Mouse (Mus musculus) forebrain, postnatal 0 days (tissue): ENCODE results near the gene Kctd7. TPM values are rescaled to one million over a fixed set of nuclear protein-coding genes. Genes with fewer than 3 reads are reported as not detected.

ENCODE experiments used
- ATAC-seq: fragments of 200-750 bp; cut with Nextera tagmentation; 2 replicates; pipeline ENCODE4 v1.8.0; 2017; ENCODE audit warnings: mild to moderate bottlenecking, moderate library complexity
- DNase-seq: peaks from one replicate; pipeline ENCODE4 v3.0.0-alpha.2; 2015
- H3K27ac ChIP-seq: fragments of 300-500 bp; sonication (generic); 2 replicates; pipeline ENCODE4 v1.5.1; 2014; ENCODE audit warnings: low read depth, mild to moderate bottlenecking, antibody characterized with exemption, low read length, moderate library complexity, mixed read lengths
- H3K27me3 ChIP-seq: fragments of 300-500 bp; sonication (generic); 2 replicates; pipeline ENCODE4 v1.6.1; 2014; ENCODE audit warnings: mild to moderate bottlenecking, low read length, mixed read lengths; ENCODE audit not compliant: insufficient read depth
- H3K36me3 ChIP-seq: fragments of 300-500 bp; sonication (generic); 2 replicates; pipeline ENCODE4 v1.6.1; 2014; ENCODE audit warnings: mild to moderate bottlenecking, moderate library complexity; ENCODE audit not compliant: insufficient read depth
- H3K4me1 ChIP-seq: fragments of 300-500 bp; sonication (generic); 2 replicates; pipeline ENCODE4 v1.6.1; 2014; ENCODE audit warnings: antibody characterized with exemption; ENCODE audit not compliant: insufficient read depth
- H3K4me2 ChIP-seq: fragments of 300-500 bp; sonication (generic); 2 replicates; pipeline ENCODE4 v1.6.1; 2014; ENCODE audit warnings: low read depth, mild to moderate bottlenecking, moderate library complexity
- H3K4me3 ChIP-seq: fragments of 300-500 bp; sonication (generic); 2 replicates; pipeline ENCODE4 v1.5.1; 2014; ENCODE audit warnings: low read depth, low read length, mixed read lengths
- H3K9ac ChIP-seq: fragments of 300-500 bp; sonication (generic); 2 replicates; pipeline ENCODE4 v1.6.1; 2014; ENCODE audit warnings: mild to moderate bottlenecking
- H3K9me3 ChIP-seq: fragments of 300-500 bp; sonication (generic); 2 replicates; pipeline ENCODE4 v1.6.1; 2016; ENCODE audit warnings: low read length
- CTCF ChIP-seq: sonication (generic); IDR thresholded peaks from 2 replicates; pipeline ENCODE4 v1.5.1; 2016; ENCODE audit warnings: antibody characterized with exemption, control low read depth, low read depth
- WGBS: fragments of 180-500 bp; shearing (Covaris S2); extraction: QIAGEN DNeasy Blood & Tissue Kit; methylation state at CpG from one replicate; pipeline ENCODE4 v1.1.7; 2014; 5-methylcytosine and 5-hydroxymethylcytosine counted together
- polyA plus RNA-seq: library from polyadenylated mRNA; unstranded; fragments of >200 nt; fragmentation: Nextera tagmentation; extraction: Ambion mirVana; gene quantifications from 2 replicates; pipeline ENCODE4 v1.2.1, GENCODE M21; 2015
- total RNA-seq: library from RNA; depleted of rRNA; stranded (reverse); fragments of >200 nt; gene quantifications from 2 replicates; pipeline ENCODE4 v1.2.3, GENCODE M21; 2014

Kctd7 gene
- total and polyA plus RNA-seq, 2 experiments from 2014 or later: 10.7 to 22.4 TPM

DNA sequence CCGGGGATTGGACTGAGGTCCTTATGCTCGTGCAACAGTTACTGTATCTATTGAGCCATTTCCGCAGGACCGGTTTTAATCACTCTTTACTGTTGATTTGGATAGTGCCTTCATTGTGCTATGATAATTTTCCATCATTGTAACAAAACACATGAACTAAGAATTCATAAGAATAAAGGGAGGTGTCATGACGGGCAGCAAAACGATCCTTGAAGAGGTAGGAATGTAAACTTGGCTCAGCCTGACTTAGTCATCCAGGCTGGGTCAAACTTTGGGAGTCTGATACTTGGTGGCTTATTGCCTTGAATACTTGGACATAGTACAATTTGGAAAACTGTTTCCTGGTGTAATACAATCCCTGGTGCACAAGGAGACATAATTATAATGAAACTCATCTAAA is 40.7 kb downstream of the Kctd7 start:
- Histone ChIP-seq H3K9me3 (no peaks in the 10 kb centered on the region), H3K36me3 (peaks cover 16% of the 10 kb centered on the region; the same call in 1 of the 2 replicates), H3K4me3 (no peak overlapping the region), H3K27ac (no peak overlapping the region), H3K9ac (no peak overlapping the region), H3K4me1 (no peaks in the 10 kb centered on the region), H3K4me2 (no peak overlapping the region), H3K27me3 (no peaks in the 10 kb centered on the region)
- 89% methylated on average over 6 of the region's 6 CpGs for WGBS
- TF ChIP-seq CTCF: no peak
- no peak for DNase-seq
- no peak for ATAC-seq

DNA sequence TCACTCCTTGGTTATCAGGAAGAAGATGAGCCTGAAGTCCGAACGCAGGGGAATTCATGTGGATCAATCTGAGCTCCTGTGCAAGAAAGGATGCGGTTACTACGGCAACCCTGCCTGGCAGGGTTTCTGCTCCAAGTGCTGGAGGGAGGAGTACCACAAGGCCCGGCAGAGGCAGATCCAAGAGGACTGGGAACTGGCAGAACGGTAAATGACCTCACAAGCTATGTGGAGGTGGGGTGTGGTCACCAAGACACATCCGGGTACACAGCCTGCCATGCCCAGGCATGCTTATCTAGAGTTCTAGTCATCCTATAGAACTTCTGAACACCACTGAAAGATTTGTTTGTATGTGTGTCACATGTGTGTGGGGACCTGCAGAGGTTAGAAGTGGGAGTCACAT is 42.7 kb downstream of the Kctd7 start:
- ATAC-seq (no peak), DNase-seq (peak; percentile 15)
- Histone ChIP-seq H3K4me3 (no peak overlapping the region), H3K9ac (no peak overlapping the region), H3K4me1 (no peaks in the 10 kb centered on the region), H3K4me2 (no peak overlapping the region), H3K9me3 (no peaks in the 10 kb centered on the region), H3K27me3 (no peaks in the 10 kb centered on the region), H3K27ac (no peak overlapping the region), H3K36me3 (peaks cover 31% of the 10 kb centered on the region)
- WGBS: 19% methylated on average over 7 of the region's 7 CpGs
- TF ChIP-seq CTCF: no peak

DNA sequence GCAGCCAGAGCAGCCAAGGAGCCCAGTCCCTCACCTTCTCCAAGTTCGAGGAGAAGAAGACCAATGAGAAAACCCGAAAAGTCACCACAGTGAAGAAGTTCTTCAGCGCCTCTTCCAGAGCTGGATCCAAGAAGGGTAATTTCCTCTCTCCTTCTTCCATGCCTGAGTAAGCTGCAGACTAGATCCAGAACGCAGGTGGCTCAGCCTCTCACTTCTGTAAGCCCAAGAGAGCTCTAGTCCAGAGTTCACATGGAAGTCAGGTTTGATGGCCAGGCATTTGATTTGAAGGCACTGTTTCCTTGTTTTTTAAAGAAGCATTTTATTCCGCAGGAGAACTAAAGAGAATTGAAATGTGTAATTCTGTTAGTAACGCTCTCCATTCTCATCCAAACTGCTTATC is 46.2 kb downstream of the Kctd7 start:
- no peak overlapping the region for H3K4me3 ChIP-seq
- H3K9ac ChIP-seq: no peak overlapping the region
- 93% methylated on average over 6 of the region's 6 CpGs for WGBS
- no peak for TF ChIP-seq CTCF
- peaks cover 36% of the 10 kb centered on the region for H3K36me3 ChIP-seq
- DNase-seq (no peak), ATAC-seq (no peak)
- H3K4me1 ChIP-seq: no peaks in the 10 kb centered on the region
- no peaks in the 10 kb centered on the region for H3K9me3 ChIP-seq
- no peaks in the 10 kb centered on the region for H3K27me3 ChIP-seq
- no peak overlapping the region for H3K4me2 ChIP-seq
- H3K27ac ChIP-seq: no peak overlapping the region

DNA sequence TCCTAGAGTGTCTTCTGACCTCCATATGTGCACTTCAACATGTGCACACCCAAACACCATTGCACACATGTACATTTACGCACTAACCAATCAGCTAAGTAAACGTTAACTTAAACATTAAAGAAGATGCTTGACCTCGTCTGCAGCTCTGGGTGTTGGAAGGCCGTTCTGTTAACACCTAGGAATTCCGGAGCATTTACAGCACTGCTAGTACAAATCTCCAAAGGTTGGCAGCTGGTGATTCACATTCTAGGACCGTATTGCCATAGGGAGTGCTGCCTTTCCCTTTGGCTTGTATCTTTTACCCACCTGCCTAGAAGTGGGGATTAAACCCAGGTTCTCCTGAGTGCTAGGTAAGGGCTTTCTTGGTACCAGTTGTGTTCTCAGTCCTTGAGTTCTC is 47.2 kb downstream of the Kctd7 start:
- no peak overlapping the region for H3K9ac ChIP-seq
- no peaks in the 10 kb centered on the region for H3K4me1 ChIP-seq
- 95% methylated on average over 6 of the region's 6 CpGs for WGBS
- no peak for TF ChIP-seq CTCF
- H3K27me3 ChIP-seq: no peaks in the 10 kb centered on the region
- H3K36me3 ChIP-seq: peaks cover 36% of the 10 kb centered on the region
- no peak overlapping the region for H3K4me3 ChIP-seq
- no peaks in the 10 kb centered on the region for H3K9me3 ChIP-seq
- no peak for ATAC-seq
- H3K4me2 ChIP-seq: no peak overlapping the region
- no peak overlapping the region for H3K27ac ChIP-seq
- no peak for DNase-seq

DNA sequence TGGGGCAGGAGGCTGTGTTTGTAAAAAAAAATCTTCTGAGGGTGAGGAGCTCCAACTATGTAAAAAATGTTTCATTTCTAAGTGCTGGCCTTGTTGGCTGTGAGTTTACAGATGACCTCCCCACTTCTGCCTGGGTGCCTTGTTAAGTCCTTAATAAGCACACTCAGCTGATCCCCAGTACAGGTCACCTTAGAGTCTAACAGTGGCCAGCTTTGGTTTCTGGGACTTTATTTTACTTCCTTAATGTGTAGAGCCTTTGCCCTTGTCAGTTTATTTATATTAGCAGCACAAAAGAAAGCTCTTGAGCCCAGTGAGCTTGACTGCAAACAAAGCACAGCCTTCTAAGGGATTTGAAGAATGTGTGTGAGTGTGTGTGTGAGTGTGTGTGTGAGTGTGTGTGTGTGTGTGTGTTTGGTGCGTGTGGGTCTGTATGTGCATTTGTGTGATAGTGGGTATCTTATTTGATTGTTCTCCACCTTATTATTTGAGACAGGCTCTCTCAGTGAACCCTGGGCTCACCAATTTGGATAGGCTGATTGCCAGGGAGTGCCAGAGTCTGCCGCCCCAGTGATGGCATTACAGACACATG is 47.8 kb downstream of the Kctd7 start:
- Histone ChIP-seq H3K27me3 (no peaks in the 10 kb centered on the region), H3K27ac (no peak overlapping the region), H3K9me3 (no peaks in the 10 kb centered on the region), H3K9ac (no peak overlapping the region), H3K36me3 (peaks cover 36% of the 10 kb centered on the region), H3K4me1 (no peaks in the 10 kb centered on the region), H3K4me3 (no peak overlapping the region), H3K4me2 (no peak overlapping the region)
- WGBS: 81% methylated on average over 2 of the region's 2 CpGs
- DNase-seq (no peak), ATAC-seq (no peak)
- no peak for TF ChIP-seq CTCF

DNA sequence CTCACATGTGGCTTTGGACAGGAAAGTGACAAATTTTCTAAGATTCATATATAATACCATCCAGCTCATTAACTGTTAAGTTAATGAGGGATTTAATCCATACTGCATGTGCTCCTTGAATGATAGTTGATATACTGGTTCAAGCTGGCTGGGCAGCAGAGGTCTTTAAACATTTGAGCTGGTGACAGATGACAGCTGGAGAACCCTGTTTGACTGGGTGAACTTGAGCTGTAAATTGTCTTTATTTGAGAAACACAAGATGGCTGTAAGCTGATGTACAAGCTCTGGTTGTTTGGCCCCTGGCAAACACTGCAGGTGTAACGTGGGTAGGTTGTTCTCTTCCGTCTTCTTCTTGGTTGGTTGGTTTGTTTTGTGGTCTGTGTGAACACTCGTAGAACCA is 49.1 kb downstream of the Kctd7 start:
- Histone ChIP-seq H3K36me3 (peaks cover 44% of the 10 kb centered on the region), H3K9ac (no peak overlapping the region), H3K4me1 (no peaks in the 10 kb centered on the region), H3K27me3 (no peaks in the 10 kb centered on the region), H3K9me3 (no peaks in the 10 kb centered on the region), H3K27ac (no peak overlapping the region), H3K4me2 (no peak overlapping the region), H3K4me3 (no peak overlapping the region)
- WGBS: 96% methylated on average over 3 of the region's 3 CpGs
- ATAC-seq (no peak), DNase-seq (no peak)
- TF ChIP-seq CTCF: no peak

DNA sequence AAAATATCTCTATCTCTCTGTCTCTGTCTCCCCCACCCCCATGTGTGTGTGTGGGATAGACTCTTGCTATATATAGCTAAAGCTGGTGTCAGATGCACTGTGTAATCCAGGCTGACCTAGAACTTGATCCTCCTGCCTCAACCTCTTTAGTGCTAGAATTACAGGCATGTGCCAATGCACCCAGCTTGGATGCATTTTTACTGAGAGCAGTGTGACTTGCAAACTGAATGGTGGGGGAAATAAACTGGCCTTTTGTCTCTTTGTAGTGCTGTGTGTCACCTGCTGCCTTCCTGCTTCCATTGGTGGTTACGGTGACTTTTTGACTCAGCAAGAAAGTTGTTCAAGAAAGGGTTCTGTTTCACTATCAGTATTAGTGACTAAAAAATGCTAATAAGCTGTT is 51.6 kb downstream of the Kctd7 start:
- no peak overlapping the region for H3K9ac ChIP-seq
- peaks cover 37% of the 10 kb centered on the region for H3K36me3 ChIP-seq
- DNase-seq (no peak), ATAC-seq (no peak)
- no peaks in the 10 kb centered on the region for H3K9me3 ChIP-seq
- H3K4me1 ChIP-seq: no peaks in the 10 kb centered on the region
- no peak overlapping the region for H3K4me3 ChIP-seq
- TF ChIP-seq CTCF: no peak
- no peak overlapping the region for H3K27ac ChIP-seq
- 91% methylated on average over 1 of the region's 1 CpGs for WGBS
- no peaks in the 10 kb centered on the region for H3K27me3 ChIP-seq
- no peak overlapping the region for H3K4me2 ChIP-seq
